15 mouse cellular contexts compared by ENCODE assay signal in genomic region chr2:101783255-101783654, GRCm38 (mm10).
"Had no signal": no experiment of that assay in that cellular context is flagged by ENCODE, and none has a peak within 500 bp of the region (broad histone marks: within the 10 kb centered on the region; RNA-seq: fewer than 3 reads in every experiment).

No protein-coding gene starts in this region.

- H3K4me2 ChIP-seq: limb, embryonic 12.5 days; limb, embryonic 15.5 days; midbrain, embryonic 15.5 days; neural tube, embryonic 13.5 days had no signal

- H3K4me3 ChIP-seq: limb, embryonic 12.5 days; limb, embryonic 15.5 days; midbrain, embryonic 10.5 days; midbrain, embryonic 15.5 days; myocyte; neural tube, embryonic 13.5 days had no signal

- H3K27me3 ChIP-seq: limb, embryonic 12.5 days; limb, embryonic 15.5 days; midbrain, embryonic 15.5 days; neural tube, embryonic 13.5 days had no signal

- H3K36me3 ChIP-seq: limb, embryonic 15.5 days; midbrain, embryonic 15.5 days; neural tube, embryonic 13.5 days had no signal

- H3K4me1 ChIP-seq: limb, embryonic 12.5 days; limb, embryonic 15.5 days; neural tube, embryonic 13.5 days had no signal

- H3K9me3 ChIP-seq: limb, embryonic 12.5 days; limb, embryonic 15.5 days; midbrain, embryonic 10.5 days; midbrain, embryonic 15.5 days; neural tube, embryonic 13.5 days had no signal

- H3K27ac ChIP-seq: kidney, postnatal 0 days; limb, embryonic 12.5 days; limb, embryonic 15.5 days; liver, embryonic 14.5 days; midbrain, embryonic 10.5 days; midbrain, embryonic 15.5 days; neural tube, embryonic 13.5 days had no signal

- H3K9ac ChIP-seq: limb, embryonic 12.5 days; limb, embryonic 15.5 days; liver, embryonic 14.5 days; midbrain, embryonic 15.5 days; neural tube, embryonic 13.5 days had no signal

- DNase-seq: kidney, adult 2 months; kidney, postnatal 25 days; left cerebral cortex, postnatal 4 days; lung, adult 2 months; thymus, adult 18-20 months; thymus, postnatal 36 days had no signal

- ATAC-seq: intestine, postnatal 0 days; midbrain, embryonic 15.5 days had no signal
